Comparison of ENCODE assay signal across 8 mouse cellular contexts in the genomic region with DNA sequence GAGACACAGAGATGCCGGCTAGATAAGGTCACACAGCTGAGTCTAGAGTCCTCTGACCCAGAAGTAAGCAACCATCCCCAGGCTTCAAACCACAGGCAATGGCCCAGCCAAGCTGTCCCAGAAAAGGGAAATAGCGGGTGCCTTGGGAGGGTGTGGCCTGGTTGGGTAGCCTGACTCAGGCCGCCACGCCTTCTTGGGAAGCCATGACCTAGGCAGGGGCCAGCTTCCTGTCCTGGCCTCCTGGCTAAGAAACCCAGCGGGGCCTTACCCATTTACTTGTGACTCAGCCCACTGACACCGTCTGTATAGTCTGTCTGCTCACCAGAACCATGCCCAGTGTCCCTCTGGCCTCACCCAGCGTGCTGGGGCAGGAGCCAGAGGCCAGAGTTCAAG. TPM values are rescaled to one million over a fixed set of nuclear protein-coding genes. Genes with fewer than 3 reads are reported as not detected.
DNase-seq lines count a peak whose midpoint lies in the region; ATAC-seq and TF ChIP-seq lines count a peak whose summit lies in the region.

No protein-coding gene starts in this region.

- TF ChIP-seq EP300 in stomach, postnatal 0 days (optimal IDR thresholded peaks at IDR 0.05) = no peak

- no peaks in the 10 kb centered on the region for H3K9me3 ChIP-seq in embryonic facial prominence, embryonic 10.5 days
- no peaks in the 10 kb centered on the region for H3K9me3 ChIP-seq in heart, embryonic 13.5 days
- no peaks in the 10 kb centered on the region for H3K9me3 ChIP-seq in kidney, embryonic 16.5 days (ENCODE audit: low read length)
- H3K9me3 ChIP-seq in stomach, postnatal 0 days (ENCODE audit: control insufficient read depth, low read length) = no peaks in the 10 kb centered on the region

- H3K27ac ChIP-seq in left cerebral cortex, adult 2 months = no peak overlapping the region; the same call in 1 of the 2 replicates
- H3K27ac ChIP-seq in embryonic facial prominence, embryonic 10.5 days (replicated peaks) = peak overlapping the region; percentile 75; the same call in 1 of the 2 replicates
- H3K27ac ChIP-seq in heart, embryonic 13.5 days (replicated peaks) = peak overlapping the region; percentile 98
- peak overlapping the region; percentile 67 for H3K27ac ChIP-seq in kidney, embryonic 16.5 days (ENCODE audit: low read length)
- peak overlapping the region; percentile 93 for H3K27ac ChIP-seq in stomach, postnatal 0 days (replicated peaks)

- H3K4me3 ChIP-seq in left cerebral cortex, adult 2 months = peak overlapping the region; percentile 45; the same call in 1 of the 2 replicates
- peak overlapping the region; percentile 97 for H3K4me3 ChIP-seq in embryonic facial prominence, embryonic 10.5 days
- peak overlapping the region; percentile 96 for H3K4me3 ChIP-seq in heart, embryonic 13.5 days
- peak overlapping the region; percentile 52 for H3K4me3 ChIP-seq in kidney, embryonic 16.5 days (ENCODE audit: low read length)
- peak overlapping the region; percentile 57 for H3K4me3 ChIP-seq in stomach, postnatal 0 days (ENCODE audit: low read depth, low read length)

- 76% methylated on average over 7 of the region's 7 CpGs for WGBS in embryonic facial prominence, embryonic 10.5 days
- 22% methylated on average over 7 of the region's 7 CpGs for WGBS in heart, embryonic 13.5 days
- WGBS in kidney, embryonic 16.5 days = 49% methylated on average over 7 of the region's 7 CpGs
- WGBS in stomach, postnatal 0 days = 32% methylated on average over 7 of the region's 7 CpGs

- intact Hi-C loops in left cerebral cortex, adult 2 months (cut with DNase I) = no loop called here
- intact Hi-C loops in left cerebral cortex, postnatal 4 days (cut with DNase I) = no loop called here

- H3K9ac ChIP-seq in heart, embryonic 13.5 days = peak overlapping the region; percentile 98
- H3K9ac ChIP-seq in kidney, embryonic 16.5 days (replicated peaks; ENCODE audit: low read length) = peak overlapping the region; percentile 70
- H3K9ac ChIP-seq in stomach, postnatal 0 days (ENCODE audit: low read length) = peak overlapping the region; percentile 76

- no peak for TF ChIP-seq CTCF in left cerebral cortex, adult 2 months (IDR thresholded peaks at IDR 0.05)
- TF ChIP-seq CTCF in stomach, postnatal 0 days (IDR thresholded peaks at IDR 0.05; ENCODE audit: low read depth) = no peak

- H3K36me3 ChIP-seq in embryonic facial prominence, embryonic 10.5 days (replicated peaks) = peaks cover 75% of the 10 kb centered on the region
- peaks cover 52% of the 10 kb centered on the region for H3K36me3 ChIP-seq in heart, embryonic 13.5 days
- H3K36me3 ChIP-seq in kidney, embryonic 16.5 days (ENCODE audit: insufficient read depth, low read length) = peaks cover 27% of the 10 kb centered on the region
- H3K36me3 ChIP-seq in stomach, postnatal 0 days (ENCODE audit: control insufficient read depth, insufficient read depth, low read length) = peaks cover 27% of the 10 kb centered on the region

- peak; percentile 50 for ATAC-seq in heart, embryonic 13.5 days (ENCODE audit: extremely low read depth, insufficient number of reproducible peaks, low FRiP score, low TSS enrichment)
- ATAC-seq in kidney, embryonic 16.5 days (ENCODE audit: low FRiP score, low TSS enrichment) = no peak
- peak; percentile 59 for ATAC-seq in stomach, postnatal 0 days (ENCODE audit: low FRiP score, low TSS enrichment)

- H3K27me3 ChIP-seq in embryonic facial prominence, embryonic 10.5 days (replicated peaks; ENCODE audit: low read depth, poor library complexity, severe bottlenecking) = peaks cover 8% of the 10 kb centered on the region
- no peaks in the 10 kb centered on the region for H3K27me3 ChIP-seq in heart, embryonic 13.5 days (replicated peaks)
- no peaks in the 10 kb centered on the region for H3K27me3 ChIP-seq in kidney, embryonic 16.5 days (ENCODE audit: insufficient read depth, low read length)
- no peaks in the 10 kb centered on the region for H3K27me3 ChIP-seq in stomach, postnatal 0 days (ENCODE audit: control insufficient read depth, insufficient read depth, low read length)

- peak overlapping the region; percentile 98 for H3K4me2 ChIP-seq in heart, embryonic 13.5 days
- H3K4me2 ChIP-seq in kidney, embryonic 16.5 days (replicated peaks; ENCODE audit: low read depth, low read length) = peak overlapping the region; percentile 85
- peak overlapping the region; percentile 92 for H3K4me2 ChIP-seq in stomach, postnatal 0 days (replicated peaks; ENCODE audit: low read depth)

- peaks cover 52% of the 10 kb centered on the region for H3K4me1 ChIP-seq in embryonic facial prominence, embryonic 10.5 days
- H3K4me1 ChIP-seq in heart, embryonic 13.5 days = peaks cover 63% of the 10 kb centered on the region
- peaks cover 49% of the 10 kb centered on the region for H3K4me1 ChIP-seq in kidney, embryonic 16.5 days (ENCODE audit: insufficient read depth, low read length)
- peaks cover 4% of the 10 kb centered on the region for H3K4me1 ChIP-seq in stomach, postnatal 0 days (replicated peaks; ENCODE audit: control insufficient read depth, insufficient read depth)

- no peak for DNase-seq in left cerebral cortex, adult 2 months (ENCODE audit: extremely low spot score in 1 of 2, low spot score in 2 of 2)
- DNase-seq in left cerebral cortex, postnatal 4 days = no peak
- no peak for DNase-seq in embryonic facial prominence, embryonic 10.5 days (ENCODE audit: low spot score)
- peak; percentile 93 for DNase-seq in lung, postnatal 36 days
- DNase-seq in stomach, postnatal 0 days (ENCODE audit: low spot score) = peak; percentile 71
- DNase-seq in cerebellum, postnatal 25 days = no peak

RNA-seq across cellular contexts. Expression of gene Ehbp1l1, which starts 1.6 kb away (rescaled TPM):
- 10 to 100 TPM; 21.1 to 30.7 TPM for total RNA-seq in left cerebral cortex, adult 2 months (2021)
- 10 to 100 TPM; 41.9 to 48.6 TPM for total RNA-seq in left cerebral cortex, postnatal 4 days (2021)
- polyA plus RNA-seq in embryonic facial prominence, embryonic 10.5 days (2016; fragmentation: Nextera tagmentation; extraction: Ambion mirVana) = 7.9 and 8.0 TPM in 2 replicates
- 85.9 and 96.8 TPM in 2 replicates for polyA plus RNA-seq in heart, embryonic 13.5 days (2015; fragmentation: Nextera tagmentation; extraction: Ambion mirVana)
- 19.5 and 25.0 TPM in 2 replicates for polyA plus RNA-seq in kidney, embryonic 16.5 days (2015; fragmentation: Nextera tagmentation; extraction: Ambion mirVana)
- 28.0 and 29.5 TPM in 2 replicates for polyA plus RNA-seq in stomach, postnatal 0 days (2015; fragmentation: Nextera tagmentation; extraction: Ambion mirVana)

RNA-seq across cellular contexts. Expression of gene Fam89b, which starts 4.9 kb away (rescaled TPM):
- 10 to 100 TPM; 27.5 to 32.4 TPM for total RNA-seq in left cerebral cortex, adult 2 months (2021)
- total RNA-seq in left cerebral cortex, postnatal 4 days (2021) = 10 to 100 TPM; 72.4 to 72.5 TPM
- 147 and 151 TPM in 2 replicates for polyA plus RNA-seq in embryonic facial prominence, embryonic 10.5 days (2016; fragmentation: Nextera tagmentation; extraction: Ambion mirVana)
- polyA plus RNA-seq in heart, embryonic 13.5 days (2015; fragmentation: Nextera tagmentation; extraction: Ambion mirVana) = 79.7 and 82.6 TPM in 2 replicates
- polyA plus RNA-seq in kidney, embryonic 16.5 days (2015; fragmentation: Nextera tagmentation; extraction: Ambion mirVana) = 93.4 and 97.9 TPM in 2 replicates
- polyA plus RNA-seq in stomach, postnatal 0 days (2015; fragmentation: Nextera tagmentation; extraction: Ambion mirVana) = 51.9 and 52.1 TPM in 2 replicates

RNA-seq across cellular contexts. Expression of gene Ltbp3, which starts 16.2 kb away (rescaled TPM):
- total RNA-seq in left cerebral cortex, adult 2 months (2021) = 10 to 100 TPM; 38.9 to 43.1 TPM
- total RNA-seq in left cerebral cortex, postnatal 4 days (2021) = 10 to 100 TPM; 23.8 to 23.9 TPM
- polyA plus RNA-seq in embryonic facial prominence, embryonic 10.5 days (2016; fragmentation: Nextera tagmentation; extraction: Ambion mirVana) = 3.4 and 3.5 TPM in 2 replicates
- 22.5 and 24.7 TPM in 2 replicates for polyA plus RNA-seq in heart, embryonic 13.5 days (2015; fragmentation: Nextera tagmentation; extraction: Ambion mirVana)
- 18.1 and 21.5 TPM in 2 replicates for polyA plus RNA-seq in kidney, embryonic 16.5 days (2015; fragmentation: Nextera tagmentation; extraction: Ambion mirVana)
- 15.7 and 26.9 TPM in 2 replicates for polyA plus RNA-seq in stomach, postnatal 0 days (2015; fragmentation: Nextera tagmentation; extraction: Ambion mirVana)

RNA-seq across cellular contexts. Expression of gene Kcnk7, which starts 20.4 kb away (rescaled TPM):
- total RNA-seq in left cerebral cortex, adult 2 months (2021) = not detected
- not detected for total RNA-seq in left cerebral cortex, postnatal 4 days (2021)
- polyA plus RNA-seq in embryonic facial prominence, embryonic 10.5 days (2016; fragmentation: Nextera tagmentation; extraction: Ambion mirVana) = 0.19 and 0.23 TPM in 2 replicates
- 0.29 TPM in 1 of 2 replicates, not detected in the other for polyA plus RNA-seq in heart, embryonic 13.5 days (2015; fragmentation: Nextera tagmentation; extraction: Ambion mirVana)
- 0.15 and 0.23 TPM in 2 replicates for polyA plus RNA-seq in kidney, embryonic 16.5 days (2015; fragmentation: Nextera tagmentation; extraction: Ambion mirVana)
- 8.4 and 9.5 TPM in 2 replicates for polyA plus RNA-seq in stomach, postnatal 0 days (2015; fragmentation: Nextera tagmentation; extraction: Ambion mirVana)

RNA-seq across cellular contexts. Expression of gene Pcnx3, which starts 35.8 kb away (rescaled TPM):
- 10 to 100 TPM; 77.5 to 80.0 TPM for total RNA-seq in left cerebral cortex, adult 2 months (2021)
- total RNA-seq in left cerebral cortex, postnatal 4 days (2021) = 10 to 100 TPM; 87.7 to 91.7 TPM
- polyA plus RNA-seq in embryonic facial prominence, embryonic 10.5 days (2016; fragmentation: Nextera tagmentation; extraction: Ambion mirVana) = 30.3 and 30.6 TPM in 2 replicates
- polyA plus RNA-seq in heart, embryonic 13.5 days (2015; fragmentation: Nextera tagmentation; extraction: Ambion mirVana) = 13.6 and 14.9 TPM in 2 replicates
- polyA plus RNA-seq in kidney, embryonic 16.5 days (2015; fragmentation: Nextera tagmentation; extraction: Ambion mirVana) = 27.0 and 28.1 TPM in 2 replicates
- 6.5 and 7.9 TPM in 2 replicates for polyA plus RNA-seq in stomach, postnatal 0 days (2015; fragmentation: Nextera tagmentation; extraction: Ambion mirVana)

Comparison
In these comparisons a context has a peak if more than half of its experiments do, and no peak if none do; other contexts are left out.
1. DNase-seq: peak in lung, postnatal 36 days (single experiment) and stomach, postnatal 0 days (single experiment); none in left cerebral cortex, adult 2 months (0 of 2), left cerebral cortex, postnatal 4 days (single experiment), embryonic facial prominence, embryonic 10.5 days (single experiment) and cerebellum, postnatal 25 days (0 of 2).
2. H3K4me3 ChIP-seq: peak in every context shown above with its lines; median percentile 97 in embryonic facial prominence, embryonic 10.5 days; 96 in heart, embryonic 13.5 days; 57 in stomach, postnatal 0 days; 52 in kidney, embryonic 16.5 days; 45 in left cerebral cortex, adult 2 months.
3. Peak in every context shown above with its lines, with median percentiles within 50 percentile points of each other: H3K4me2 ChIP-seq and H3K9ac ChIP-seq.